Mouse (Mus musculus): Measurements from ENCODE around the gene Cdh13. TPM values are rescaled to one million over a fixed set of nuclear protein-coding genes. Genes with fewer than 3 reads are reported as not detected.

The Cdh13 gene
- polyA plus RNA-seq, 1 experiment from 2014 or later = 0.53 TPM

DNA sequence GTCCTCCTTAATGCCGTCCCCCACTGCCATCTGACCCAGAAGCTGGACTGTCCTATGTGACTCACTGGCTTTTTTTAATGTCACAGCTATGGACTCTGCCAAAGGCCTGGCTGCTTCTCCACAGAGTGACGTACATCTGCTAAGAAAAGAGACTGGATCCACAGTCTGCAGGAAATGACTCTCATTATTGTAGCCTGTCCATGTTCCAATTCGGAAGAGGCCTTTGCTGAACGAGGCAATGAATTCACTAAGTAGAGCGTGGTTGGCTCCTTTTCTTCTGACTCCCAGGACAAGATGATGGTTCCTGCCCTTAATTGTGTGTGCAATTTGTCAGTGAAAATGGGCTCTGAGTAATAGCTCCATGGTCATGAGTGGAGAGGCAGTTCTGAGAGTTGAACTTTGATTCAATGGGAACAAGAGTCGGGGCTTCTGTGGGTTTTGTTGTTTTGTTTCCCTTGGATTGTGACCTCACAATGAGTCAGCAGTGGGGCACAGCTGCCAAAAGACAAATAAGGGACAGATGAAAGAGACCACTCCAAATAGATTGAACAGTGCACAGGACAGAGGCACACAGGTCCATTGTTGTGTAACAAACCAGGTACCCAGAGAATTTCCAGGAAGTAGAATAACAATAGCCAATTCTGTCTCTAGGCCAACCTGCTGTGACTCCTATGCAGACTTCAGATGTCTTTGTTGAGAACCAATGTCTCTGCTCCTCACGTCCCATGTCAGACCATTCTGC lies 110.5 kb downstream of the Cdh13 start:
- Histone ChIP-seq H3K36me3 (replicated peaks; ENCODE audit: insufficient read depth, low read length) (no peaks in the 10 kb centered on the region), H3K9me3 (ENCODE audit: low read length) (no peaks in the 10 kb centered on the region), H3K27me3 (ENCODE audit: insufficient read depth, low read length) (no peaks in the 10 kb centered on the region), H3K4me2 (ENCODE audit: low read depth, low read length) (no peak overlapping the region), H3K9ac (replicated peaks) (no peak overlapping the region), H3K27ac (ENCODE audit: low read depth) (no peak overlapping the region), H3K4me3 (ENCODE audit: low read depth, low read length) (no peak overlapping the region), H3K4me1 (ENCODE audit: insufficient read depth) (no peaks in the 10 kb centered on the region)
- TF ChIP-seq CTCF (IDR thresholded peaks at IDR 0.05; ENCODE audit: low read depth) = no peak
- DNase-seq = no peak
- WGBS (ENCODE audit: insufficient replicate concordance) = 53% methylated on average over 7 of the region's 7 CpGs
- 0 out of 2 replicates have a peak, but pooled peaks have one; percentile 23 for ATAC-seq

- Histone ChIP-seq H3K27ac (ENCODE audit: low read depth) (no peak overlapping the region), H3K27me3 (ENCODE audit: insufficient read depth, low read length) (no peaks in the 10 kb centered on the region), H3K4me2 (ENCODE audit: low read depth, low read length) (no peak overlapping the region), H3K36me3 (replicated peaks; ENCODE audit: insufficient read depth, low read length) (no peaks in the 10 kb centered on the region), H3K4me3 (ENCODE audit: low read depth, low read length) (no peak overlapping the region), H3K9ac (replicated peaks) (no peak overlapping the region), H3K4me1 (ENCODE audit: insufficient read depth) (no peaks in the 10 kb centered on the region), H3K9me3 (ENCODE audit: low read length) (no peaks in the 10 kb centered on the region)
- 55% methylated on average over 4 of the region's 4 CpGs for WGBS (ENCODE audit: insufficient replicate concordance)
- TF ChIP-seq CTCF (IDR thresholded peaks at IDR 0.05; ENCODE audit: low read depth) = no peak
- no peak for TF ChIP-seq EP300 (IDR thresholded peaks at IDR 0.05; ENCODE audit: low read depth)
- ATAC-seq = no peak
- DNase-seq = no peak
Measured at GRCm38 (mm10) chr8:118395178-118395577, 111.6 kb downstream of the Cdh13 start.

DNA sequence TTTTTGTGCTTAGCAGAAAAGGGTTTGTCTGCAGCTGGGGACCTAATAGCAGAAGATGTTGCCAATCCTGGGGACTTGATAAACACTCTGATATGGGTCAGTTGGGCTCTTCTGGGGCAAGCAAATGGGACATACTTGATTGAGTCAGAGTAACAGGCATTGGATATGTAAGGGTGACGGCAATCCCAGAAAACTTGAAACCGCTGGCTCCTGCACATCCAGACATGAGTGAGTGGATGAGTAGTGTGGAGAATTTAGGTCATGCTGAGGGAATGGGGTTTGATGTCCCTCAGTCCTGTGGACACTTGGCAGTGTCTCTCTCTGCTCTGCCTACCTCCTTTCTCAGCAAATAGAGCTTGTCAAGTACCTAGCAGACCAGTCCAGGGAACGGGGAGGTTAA lies 121.3 kb downstream of the Cdh13 start:
- no peaks in the 10 kb centered on the region for H3K27me3 ChIP-seq (ENCODE audit: insufficient read depth, low read length)
- no peak overlapping the region for H3K4me2 ChIP-seq (ENCODE audit: low read depth, low read length)
- no peaks in the 10 kb centered on the region for H3K9me3 ChIP-seq (ENCODE audit: low read length)
- DNase-seq (no peak), ATAC-seq (no peak)
- no peak overlapping the region for H3K9ac ChIP-seq (replicated peaks)
- H3K36me3 ChIP-seq (replicated peaks; ENCODE audit: insufficient read depth, low read length) = no peaks in the 10 kb centered on the region
- TF ChIP-seq EP300 (IDR thresholded peaks at IDR 0.05; ENCODE audit: low read depth) (no peak), CTCF (IDR thresholded peaks at IDR 0.05; ENCODE audit: low read depth) (no peak)
- WGBS (ENCODE audit: insufficient replicate concordance) = 75% methylated on average over 3 of the region's 3 CpGs
- no peak overlapping the region for H3K4me3 ChIP-seq (ENCODE audit: low read depth, low read length)
- no peak overlapping the region for H3K27ac ChIP-seq (ENCODE audit: low read depth)
- H3K4me1 ChIP-seq (ENCODE audit: insufficient read depth) = no peaks in the 10 kb centered on the region

GRCm38 (mm10) chr8:118407322-118407721 lies 123.8 kb downstream of the Cdh13 start:
- no peak overlapping the region for H3K4me3 ChIP-seq (ENCODE audit: low read depth, low read length)
- no peak overlapping the region for H3K27ac ChIP-seq (ENCODE audit: low read depth)
- no peak for ATAC-seq
- no peak for TF ChIP-seq CTCF (IDR thresholded peaks at IDR 0.05; ENCODE audit: low read depth)
- no peak for TF ChIP-seq EP300 (IDR thresholded peaks at IDR 0.05; ENCODE audit: low read depth)
- no peak overlapping the region for H3K9ac ChIP-seq (replicated peaks)
- H3K9me3 ChIP-seq (ENCODE audit: low read length) = no peaks in the 10 kb centered on the region
- DNase-seq = no peak
- WGBS (ENCODE audit: insufficient replicate concordance) = 29% methylated on average over 6 of the region's 6 CpGs
- no peaks in the 10 kb centered on the region for H3K27me3 ChIP-seq (ENCODE audit: insufficient read depth, low read length)
- H3K4me1 ChIP-seq (ENCODE audit: insufficient read depth) = no peaks in the 10 kb centered on the region
- no peak overlapping the region for H3K4me2 ChIP-seq (ENCODE audit: low read depth, low read length)
- no peaks in the 10 kb centered on the region for H3K36me3 ChIP-seq (replicated peaks; ENCODE audit: insufficient read depth, low read length)

- Histone ChIP-seq H3K9me3 (ENCODE audit: low read length) (no peaks in the 10 kb centered on the region), H3K4me2 (ENCODE audit: low read depth, low read length) (no peak overlapping the region), H3K27me3 (ENCODE audit: insufficient read depth, low read length) (no peaks in the 10 kb centered on the region), H3K9ac (replicated peaks) (no peak overlapping the region), H3K4me3 (ENCODE audit: low read depth, low read length) (no peak overlapping the region), H3K4me1 (ENCODE audit: insufficient read depth) (no peaks in the 10 kb centered on the region), H3K27ac (ENCODE audit: low read depth) (no peak overlapping the region), H3K36me3 (replicated peaks; ENCODE audit: insufficient read depth, low read length) (no peaks in the 10 kb centered on the region)
- no peak for DNase-seq
- 76% methylated on average over 3 of the region's 3 CpGs for WGBS (ENCODE audit: insufficient replicate concordance)
- ATAC-seq = no peak
- TF ChIP-seq CTCF (IDR thresholded peaks at IDR 0.05; ENCODE audit: low read depth) = no peak
- no peak for TF ChIP-seq EP300 (IDR thresholded peaks at IDR 0.05; ENCODE audit: low read depth)
Measured at GRCm38 (mm10) chr8:118409396-118409795, 125.9 kb downstream of the Cdh13 start.

- WGBS (ENCODE audit: insufficient replicate concordance) = 84% methylated on average over 4 of the region's 4 CpGs
- TF ChIP-seq CTCF (IDR thresholded peaks at IDR 0.05; ENCODE audit: low read depth) (no peak), EP300 (IDR thresholded peaks at IDR 0.05; ENCODE audit: low read depth) (no peak)
- H3K27ac ChIP-seq (ENCODE audit: low read depth) = no peak overlapping the region
Measured at GRCm38 (mm10) chr8:118410341-118410970, 126.9 kb downstream of the Cdh13 start.

More at GRCm38 (mm10) chr8:118410341-118410970, 126.9 kb downstream of the Cdh13 start:
- no peak overlapping the region for H3K9ac ChIP-seq (replicated peaks)
- H3K36me3 ChIP-seq (replicated peaks; ENCODE audit: insufficient read depth, low read length) = no peaks in the 10 kb centered on the region
- DNase-seq (no peak), ATAC-seq (no peak)
- no peak overlapping the region for H3K4me3 ChIP-seq (ENCODE audit: low read depth, low read length)
- H3K4me2 ChIP-seq (ENCODE audit: low read depth, low read length) = no peak overlapping the region
- H3K4me1 ChIP-seq (ENCODE audit: insufficient read depth) = no peaks in the 10 kb centered on the region
- no peaks in the 10 kb centered on the region for H3K9me3 ChIP-seq (ENCODE audit: low read length)
- H3K27me3 ChIP-seq (ENCODE audit: insufficient read depth, low read length) = no peaks in the 10 kb centered on the region

All from liver, postnatal 0 days (tissue).